Mouse (Mus musculus) hindbrain, embryonic 13.5 days (tissue): ENCODE data around the gene Mob3b. TPM values are rescaled to one million over a fixed set of nuclear protein-coding genes. Genes with fewer than 3 reads are reported as not detected.

ENCODE experiments used
- ATAC-seq: fragments of 200-750 bp; cut with Nextera tagmentation; 2 replicates; pipeline ENCODE4 v1.8.0; 2017; ENCODE audit warnings: moderate TSS enrichment; ENCODE audit not compliant: low FRiP score
- H3K27ac ChIP-seq: fragments of 300-500 bp; sonication (generic); 2 replicates; pipeline ENCODE4 v1.5.1; 2015; ENCODE audit warnings: inconsistent platforms, mild to moderate bottlenecking, moderate library complexity
- H3K27me3 ChIP-seq: fragments of 300-500 bp; sonication (generic); 2 replicates; pipeline ENCODE4 v1.6.1; 2015; ENCODE audit warnings: mild to moderate bottlenecking, inconsistent platforms
- H3K36me3 ChIP-seq: fragments of 300-500 bp; sonication (generic); 2 replicates; pipeline ENCODE4 v1.6.1; 2015; ENCODE audit warnings: mild to moderate bottlenecking, inconsistent platforms
- H3K4me1 ChIP-seq: fragments of 300-500 bp; sonication (generic); replicated peaks from 2 replicates; pipeline ENCODE4 v1.6.1; 2015; ENCODE audit warnings: inconsistent platforms
- H3K4me2 ChIP-seq: fragments of 300-500 bp; sonication (generic); 2 replicates; pipeline ENCODE4 v1.6.1; 2015; ENCODE audit warnings: inconsistent platforms, mild to moderate bottlenecking, moderate library complexity
- H3K4me3 ChIP-seq: fragments of 300-500 bp; sonication (generic); 2 replicates; pipeline ENCODE4 v1.5.1; 2015; ENCODE audit warnings: mild to moderate bottlenecking, inconsistent platforms
- H3K9ac ChIP-seq: fragments of 300-500 bp; sonication (generic); 2 replicates; pipeline ENCODE4 v1.6.1; 2015; ENCODE audit warnings: mild to moderate bottlenecking, inconsistent platforms
- H3K9me3 ChIP-seq: fragments of 300-500 bp; sonication (generic); 2 replicates; pipeline ENCODE4 v1.6.1; 2016; ENCODE audit warnings: inconsistent platforms
- WGBS: fragments of 180-500 bp; shearing (Covaris S2); methylation state at CpG from one replicate; pipeline ENCODE4 v1.1.7; 2015; 5-methylcytosine and 5-hydroxymethylcytosine counted together
- polyA plus RNA-seq: library from polyadenylated mRNA; unstranded; fragments of >200 nt; fragmentation: Nextera tagmentation; extraction: Ambion mirVana; gene quantifications from 2 replicates; pipeline ENCODE4 v1.2.1, GENCODE M21; 2015

Gene Mob3b
- polyA plus RNA-seq, 1 experiment from 2014 or later = 5.0 TPM

GRCm38 (mm10) chr4:35124027-35124426, 33.3 kb downstream of the Mob3b start:
- peaks cover 53% of the 10 kb centered on the region for H3K4me1 ChIP-seq
- H3K9ac ChIP-seq = no peak overlapping the region
- no peak overlapping the region for H3K4me3 ChIP-seq
- no peak for ATAC-seq
- no peaks in the 10 kb centered on the region for H3K27me3 ChIP-seq
- no peak overlapping the region for H3K27ac ChIP-seq
- H3K9me3 ChIP-seq = no peaks in the 10 kb centered on the region
- H3K4me2 ChIP-seq = no peak overlapping the region
- H3K36me3 ChIP-seq = no peaks in the 10 kb centered on the region
- WGBS = 74% methylated on average over 11 of the region's 11 CpGs

DNA sequence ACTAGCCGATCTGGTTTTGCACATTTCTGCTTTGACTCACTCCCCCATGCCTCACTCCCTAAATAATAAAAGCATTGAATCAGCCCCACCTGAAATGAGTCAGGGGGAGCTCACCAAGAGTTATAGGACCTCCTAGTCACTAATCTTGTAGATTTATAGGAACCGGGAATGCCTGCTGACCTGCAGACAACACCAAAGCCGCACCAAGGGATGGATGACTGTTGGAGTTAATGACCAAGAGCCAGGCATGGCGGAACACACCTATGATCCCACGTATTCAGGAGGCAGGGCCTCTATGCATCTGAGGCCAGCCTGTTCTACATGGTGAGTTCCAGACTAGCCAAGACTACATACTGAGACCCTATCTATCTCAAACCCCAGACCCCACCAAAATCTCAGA, 34.2 kb downstream of the Mob3b start:
- no peak overlapping the region for H3K4me2 ChIP-seq
- H3K9ac ChIP-seq = no peak overlapping the region
- H3K9me3 ChIP-seq = no peaks in the 10 kb centered on the region
- H3K36me3 ChIP-seq = no peaks in the 10 kb centered on the region
- H3K27ac ChIP-seq = no peak overlapping the region
- H3K4me1 ChIP-seq = peaks cover 53% of the 10 kb centered on the region
- H3K4me3 ChIP-seq = no peak overlapping the region
- ATAC-seq = no peak
- no peaks in the 10 kb centered on the region for H3K27me3 ChIP-seq
- WGBS = 70% methylated on average over 5 of the region's 5 CpGs

DNA sequence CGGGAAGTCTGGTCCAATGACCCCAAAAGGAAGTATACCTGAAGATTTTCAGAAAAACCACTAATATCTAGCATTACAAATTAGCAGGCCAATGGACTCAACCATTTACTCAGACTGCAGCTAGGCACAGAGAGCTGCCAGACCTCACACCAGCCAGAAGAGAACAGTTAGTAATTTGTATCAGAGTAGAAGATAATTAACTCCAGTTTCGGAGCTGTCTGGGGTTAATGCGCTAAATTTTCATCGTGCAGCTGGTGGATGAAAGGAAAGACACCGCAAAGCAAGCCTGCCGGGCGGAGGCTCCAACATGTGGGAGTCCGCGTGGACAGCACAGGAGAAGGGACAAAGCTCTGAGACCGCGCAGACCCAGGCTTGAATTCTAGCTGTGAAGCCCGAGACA, 36.2 kb downstream of the Mob3b start:
- 41% methylated on average over 12 of the region's 12 CpGs for WGBS
- Histone ChIP-seq H3K27me3 (no peaks in the 10 kb centered on the region), H3K9me3 (no peaks in the 10 kb centered on the region), H3K9ac (no peak overlapping the region), H3K4me3 (no peak overlapping the region), H3K27ac (no peak overlapping the region), H3K4me1 (peaks cover 43% of the 10 kb centered on the region), H3K4me2 (peak overlapping the region; percentile 11; the same call in 1 of the 2 replicates), H3K36me3 (no peaks in the 10 kb centered on the region)
- no peak for ATAC-seq

GRCm38 (mm10) chr4:35120575-35120974, 36.7 kb downstream of the Mob3b start:
- WGBS = 94% methylated on average over 8 of the region's 8 CpGs
- no peak for ATAC-seq
- Histone ChIP-seq H3K36me3 (no peaks in the 10 kb centered on the region), H3K4me3 (no peak overlapping the region), H3K9me3 (no peaks in the 10 kb centered on the region), H3K4me2 (no peak overlapping the region), H3K27ac (no peak overlapping the region), H3K27me3 (no peaks in the 10 kb centered on the region), H3K4me1 (peaks cover 38% of the 10 kb centered on the region), H3K9ac (no peak overlapping the region)

DNA sequence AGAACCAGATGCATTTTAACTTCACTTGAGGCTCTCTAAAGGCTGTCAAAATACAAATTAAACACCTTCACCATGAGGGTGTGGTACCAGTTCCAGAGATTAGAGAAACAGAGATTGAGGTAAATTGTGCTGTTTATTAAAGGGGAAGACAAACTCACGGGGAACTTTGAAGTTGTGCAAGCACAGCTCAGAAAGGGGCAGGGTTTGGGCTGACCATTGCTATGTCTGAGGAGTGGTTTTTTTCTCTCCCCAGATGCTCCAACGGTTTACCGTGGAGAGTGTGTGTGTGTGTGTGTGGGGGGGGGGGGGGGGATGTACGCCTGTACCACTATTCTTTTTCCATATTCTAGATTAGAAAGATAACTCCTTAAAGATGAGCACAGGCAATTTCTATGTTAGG, 37.1 kb downstream of the Mob3b start:
- Histone ChIP-seq H3K27ac (no peak overlapping the region), H3K4me1 (peaks cover 34% of the 10 kb centered on the region), H3K4me2 (no peak overlapping the region), H3K9me3 (no peaks in the 10 kb centered on the region), H3K9ac (no peak overlapping the region), H3K36me3 (no peaks in the 10 kb centered on the region), H3K4me3 (no peak overlapping the region), H3K27me3 (no peaks in the 10 kb centered on the region)
- 79% methylated on average over 4 of the region's 4 CpGs for WGBS
- no peak for ATAC-seq

DNA sequence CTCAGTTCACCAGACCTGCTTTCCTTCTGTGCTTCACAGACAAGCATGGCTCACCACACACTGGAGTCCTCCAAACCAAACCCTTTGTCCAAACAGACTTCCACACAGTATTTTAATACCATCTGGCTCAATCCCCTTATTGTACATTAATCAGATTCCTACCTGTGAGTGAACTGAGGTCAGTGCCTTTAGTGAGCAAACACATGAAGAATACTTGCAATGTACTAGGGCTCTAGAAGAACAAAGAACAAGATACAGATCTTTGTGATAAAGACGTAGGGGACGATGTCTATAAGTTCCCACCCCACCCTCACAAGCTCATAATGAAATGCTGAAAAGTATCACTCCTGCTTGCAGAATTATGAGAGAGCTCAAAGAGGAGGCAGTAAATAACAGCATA, 38.4 kb downstream of the Mob3b start:
- WGBS = 86% methylated on average over 2 of the region's 2 CpGs
- Histone ChIP-seq H3K4me1 (peaks cover 23% of the 10 kb centered on the region), H3K4me2 (no peak overlapping the region), H3K9me3 (no peaks in the 10 kb centered on the region), H3K9ac (no peak overlapping the region), H3K36me3 (no peaks in the 10 kb centered on the region), H3K4me3 (no peak overlapping the region), H3K27ac (no peak overlapping the region), H3K27me3 (no peaks in the 10 kb centered on the region)
- ATAC-seq = no peak

DNA sequence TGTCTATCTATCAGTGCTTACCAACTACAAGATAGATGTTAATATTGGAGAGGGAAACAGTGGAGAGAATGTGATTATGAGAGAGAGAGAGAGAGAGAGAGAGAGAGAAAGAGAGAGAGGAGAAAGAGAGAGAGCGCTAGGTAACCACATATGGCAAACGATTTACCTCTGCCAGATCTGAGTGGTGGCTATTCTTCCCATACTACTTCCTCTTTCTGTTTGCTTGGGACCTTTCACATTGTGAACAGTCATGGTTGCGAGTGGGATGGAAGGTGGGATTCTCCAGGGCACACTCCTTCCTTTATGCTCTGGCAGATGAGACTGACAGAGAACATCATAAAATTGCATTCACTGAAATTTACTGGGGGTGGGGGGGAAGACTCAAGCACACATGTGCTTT, 40.1 kb downstream of the Mob3b start:
- Histone ChIP-seq H3K4me1 (peaks cover 10% of the 10 kb centered on the region), H3K27ac (no peak overlapping the region), H3K9me3 (no peaks in the 10 kb centered on the region), H3K4me3 (no peak overlapping the region), H3K27me3 (no peaks in the 10 kb centered on the region), H3K9ac (no peak overlapping the region), H3K36me3 (no peaks in the 10 kb centered on the region), H3K4me2 (no peak overlapping the region)
- WGBS = 89% methylated on average over 3 of the region's 3 CpGs
- ATAC-seq = no peak

DNA sequence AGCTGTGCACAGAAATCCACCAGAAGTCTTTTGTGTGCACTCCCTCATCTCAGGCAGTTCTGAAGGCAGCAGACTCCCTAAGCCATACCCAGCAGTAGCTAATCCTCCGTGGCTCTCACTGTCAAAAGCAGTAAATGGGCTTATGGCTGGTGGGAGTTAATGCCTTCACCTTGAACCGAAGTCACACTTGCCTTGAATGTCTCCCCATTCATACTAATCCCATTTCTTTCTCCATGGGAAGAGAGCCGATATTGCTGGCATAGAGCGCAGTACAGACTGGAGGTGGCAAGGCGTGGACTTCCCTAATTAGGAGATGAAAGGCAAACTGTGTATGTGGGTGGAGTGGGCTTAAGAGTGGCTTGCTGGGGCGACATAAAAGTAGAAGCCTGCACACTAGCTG, 41.4 kb downstream of the Mob3b start:
- H3K4me3 ChIP-seq = no peak overlapping the region
- H3K27me3 ChIP-seq = no peaks in the 10 kb centered on the region
- H3K4me2 ChIP-seq = no peak overlapping the region
- 72% methylated on average over 6 of the region's 6 CpGs for WGBS
- ATAC-seq = no peak
- H3K27ac ChIP-seq = no peak overlapping the region
- no peaks in the 10 kb centered on the region for H3K36me3 ChIP-seq
- H3K4me1 ChIP-seq = peaks cover 2% of the 10 kb centered on the region
- H3K9ac ChIP-seq = no peak overlapping the region
- H3K9me3 ChIP-seq = no peaks in the 10 kb centered on the region

DNA sequence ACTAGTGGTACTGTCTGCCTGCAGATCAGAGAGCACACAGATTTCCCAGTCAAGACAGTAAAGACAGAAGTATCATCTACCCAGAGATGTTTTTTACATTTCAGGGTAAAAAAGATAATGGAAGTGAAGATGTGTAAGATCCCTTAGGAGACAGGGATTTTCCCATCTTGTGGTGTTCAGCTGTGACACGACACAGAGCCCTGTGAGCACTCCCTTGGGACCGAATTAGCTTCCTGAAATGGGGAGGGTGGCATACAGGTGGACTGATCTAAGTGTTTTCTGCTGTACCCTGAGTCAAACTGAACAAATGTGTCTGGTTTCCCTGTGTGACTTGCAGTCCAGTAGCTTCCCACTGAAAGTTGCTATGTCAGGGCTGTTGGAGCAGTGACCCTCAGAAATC, 42.3 kb downstream of the Mob3b start:
- Histone ChIP-seq H3K9me3 (no peaks in the 10 kb centered on the region), H3K27me3 (no peaks in the 10 kb centered on the region), H3K9ac (no peak overlapping the region), H3K4me3 (no peak overlapping the region), H3K4me2 (no peak overlapping the region), H3K36me3 (no peaks in the 10 kb centered on the region), H3K4me1 (no peaks in the 10 kb centered on the region), H3K27ac (no peak overlapping the region)
- 67% methylated on average over 2 of the region's 2 CpGs for WGBS
- ATAC-seq = no peak

- H3K36me3 ChIP-seq = no peaks in the 10 kb centered on the region
- no peak for ATAC-seq
- no peak overlapping the region for H3K4me2 ChIP-seq
- no peak overlapping the region for H3K9ac ChIP-seq
- H3K9me3 ChIP-seq = no peaks in the 10 kb centered on the region
- 83% methylated on average over 13 of the region's 13 CpGs for WGBS
- no peak overlapping the region for H3K27ac ChIP-seq
- no peaks in the 10 kb centered on the region for H3K4me1 ChIP-seq
- no peak overlapping the region for H3K4me3 ChIP-seq
- no peaks in the 10 kb centered on the region for H3K27me3 ChIP-seq
Observed at GRCm38 (mm10) chr4:35113516-35114248, 43.6 kb downstream of the Mob3b start.

DNA sequence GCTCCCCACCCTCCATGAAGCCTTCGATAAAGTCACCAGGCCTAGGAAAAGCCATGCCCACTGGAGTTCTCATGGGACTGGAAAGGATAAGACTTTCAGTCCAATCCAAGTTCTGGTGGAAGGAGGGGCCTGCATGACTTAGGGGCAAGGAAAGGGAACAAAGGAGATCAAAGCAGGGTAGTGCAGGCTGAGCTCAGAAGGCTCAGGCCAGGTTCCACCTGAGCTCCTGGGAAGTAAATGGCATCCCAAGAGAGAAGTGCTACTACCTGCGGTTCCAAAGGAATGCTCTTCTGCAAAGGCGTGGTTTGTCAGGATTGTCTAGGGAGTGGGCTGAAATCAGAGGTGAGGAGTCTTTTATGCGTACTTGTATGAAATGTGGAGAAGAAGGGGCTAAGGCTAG, 44.8 kb downstream of the Mob3b start:
- H3K9ac ChIP-seq = no peak overlapping the region
- no peaks in the 10 kb centered on the region for H3K27me3 ChIP-seq
- no peak overlapping the region for H3K4me3 ChIP-seq
- ATAC-seq = no peak
- 88% methylated on average over 4 of the region's 4 CpGs for WGBS
- no peaks in the 10 kb centered on the region for H3K9me3 ChIP-seq
- no peak overlapping the region for H3K27ac ChIP-seq
- no peak overlapping the region for H3K4me2 ChIP-seq
- no peaks in the 10 kb centered on the region for H3K36me3 ChIP-seq
- no peaks in the 10 kb centered on the region for H3K4me1 ChIP-seq

- 76% methylated on average over 14 of the region's 14 CpGs for WGBS
Observed at GRCm38 (mm10) chr4:35105115-35105773, 52.0 kb downstream of the Mob3b start.

GRCm38 (mm10) chr4:35101201-35101600, 56.1 kb downstream of the Mob3b start:
- no peak for ATAC-seq

More at GRCm38 (mm10) chr4:35105115-35105773, 52.0 kb downstream of the Mob3b start:
- no peak overlapping the region for H3K27ac ChIP-seq
- peaks cover 8% of the 10 kb centered on the region for H3K4me1 ChIP-seq
- H3K27me3 ChIP-seq = no peaks in the 10 kb centered on the region
- H3K9me3 ChIP-seq = no peaks in the 10 kb centered on the region
- H3K36me3 ChIP-seq = no peaks in the 10 kb centered on the region
- H3K4me2 ChIP-seq = no peak overlapping the region
- ATAC-seq = no peak
- H3K4me3 ChIP-seq = no peak overlapping the region
- H3K9ac ChIP-seq = no peak overlapping the region

More at GRCm38 (mm10) chr4:35101201-35101600, 56.1 kb downstream of the Mob3b start:
- H3K27ac ChIP-seq = no peak overlapping the region
- H3K36me3 ChIP-seq = no peaks in the 10 kb centered on the region
- H3K4me1 ChIP-seq = peaks cover 24% of the 10 kb centered on the region
- WGBS = 41% methylated on average over 7 of the region's 7 CpGs
- no peaks in the 10 kb centered on the region for H3K9me3 ChIP-seq
- no peak overlapping the region for H3K4me3 ChIP-seq
- no peak overlapping the region for H3K9ac ChIP-seq
- no peak overlapping the region for H3K4me2 ChIP-seq
- H3K27me3 ChIP-seq = no peaks in the 10 kb centered on the region
